Mouse (Mus musculus): ENCODE measurements around the gene Tpk1.

DNA sequence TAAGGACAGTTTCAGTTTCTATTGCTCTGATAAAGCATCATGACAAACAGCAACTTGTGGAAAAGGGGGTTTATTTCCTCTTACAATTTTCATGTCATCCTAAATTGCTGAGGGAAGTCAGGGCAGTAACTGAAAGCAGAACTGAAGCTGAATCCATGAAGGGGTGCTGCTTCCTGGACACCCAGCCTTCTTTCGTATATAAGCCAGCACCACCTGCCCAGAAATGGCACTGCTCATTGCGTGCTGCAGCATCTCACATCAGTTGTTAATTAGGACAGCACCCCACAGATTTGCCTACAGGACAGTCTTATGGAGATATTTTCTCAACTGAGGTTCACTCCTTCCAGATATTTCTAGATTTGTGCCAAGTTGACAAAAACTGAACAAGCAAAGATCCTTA is 216.6 kb downstream of the Tpk1 start:
- no peak for TF ChIP-seq POLR2A (IDR thresholded peaks at IDR 0.05; ENCODE audit: extremely low read depth, insufficient read depth, low read length)
- TF ChIP-seq CTCF (IDR thresholded peaks at IDR 0.05; ENCODE audit: low read depth, low read length): no peak
